Mouse (Mus musculus): Measurements from ENCODE around the gene Skp1a. TPM values are rescaled to one million over a fixed set of nuclear protein-coding genes. Genes with fewer than 3 reads are reported as not detected.

Skp1a gene
- polyA plus RNA-seq, 1 experiment, result 324 TPM

- no peak overlapping the region for H3K27ac ChIP-seq (ENCODE audit: insufficient read depth, low read length)
- DNase-seq, result no peak
- TF ChIP-seq CTCF (IDR thresholded peaks at IDR 0.05; ENCODE audit: borderline replicate concordance, insufficient read depth, low read depth, low read length) (no peak), POLR2A (IDR thresholded peaks at IDR 0.05; ENCODE audit: borderline replicate concordance, insufficient read depth, low read length) (no peak)
- WGBS, result 92% methylated on average over 8 of the region's 8 CpGs
- H3K4me3 ChIP-seq (replicated peaks; ENCODE audit: insufficient read depth, low read depth, low read length), result no peak overlapping the region
- peaks cover 9% of the 10 kb centered on the region for H3K4me1 ChIP-seq (ENCODE audit: control insufficient read depth, insufficient read depth, low read length)
- H3K27me3 ChIP-seq (ENCODE audit: control insufficient read depth, insufficient read depth, low read length), result no peaks in the 10 kb centered on the region
Observed at GRCm38 (mm10) chr11:52275366-52275765, 43.6 kb downstream of the Skp1a start.

- Histone ChIP-seq H3K27ac (ENCODE audit: insufficient read depth, low read length) (no peak overlapping the region), H3K27me3 (ENCODE audit: control insufficient read depth, insufficient read depth, low read length) (no peaks in the 10 kb centered on the region), H3K4me1 (ENCODE audit: control insufficient read depth, insufficient read depth, low read length) (peaks cover 9% of the 10 kb centered on the region), H3K4me3 (replicated peaks; ENCODE audit: insufficient read depth, low read depth, low read length) (no peak overlapping the region)
- TF ChIP-seq POLR2A (IDR thresholded peaks at IDR 0.05; ENCODE audit: borderline replicate concordance, insufficient read depth, low read length) (no peak), CTCF (IDR thresholded peaks at IDR 0.05; ENCODE audit: borderline replicate concordance, insufficient read depth, low read depth, low read length) (no peak)
- WGBS, result 81% methylated on average over 9 of the region's 9 CpGs
- no peak for DNase-seq
Observed at GRCm38 (mm10) chr11:52275774-52276555, 44.2 kb downstream of the Skp1a start.

GRCm38 (mm10) chr11:52276961-52277391 is 45.2 kb downstream of the Skp1a start:
- no peak for DNase-seq
- Histone ChIP-seq H3K27ac (ENCODE audit: insufficient read depth, low read length) (no peak overlapping the region), H3K27me3 (ENCODE audit: control insufficient read depth, insufficient read depth, low read length) (no peaks in the 10 kb centered on the region), H3K4me1 (ENCODE audit: control insufficient read depth, insufficient read depth, low read length) (peaks cover 9% of the 10 kb centered on the region), H3K4me3 (replicated peaks; ENCODE audit: insufficient read depth, low read depth, low read length) (no peak overlapping the region)
- WGBS, result 94% methylated on average over 8 of the region's 8 CpGs
- TF ChIP-seq CTCF (IDR thresholded peaks at IDR 0.05; ENCODE audit: borderline replicate concordance, insufficient read depth, low read depth, low read length) (no peak), POLR2A (IDR thresholded peaks at IDR 0.05; ENCODE audit: borderline replicate concordance, insufficient read depth, low read length) (no peak)

GRCm38 (mm10) chr11:52277433-52278150 is 45.8 kb downstream of the Skp1a start:
- TF ChIP-seq CTCF (IDR thresholded peaks at IDR 0.05; ENCODE audit: borderline replicate concordance, insufficient read depth, low read depth, low read length) (no peak), POLR2A (IDR thresholded peaks at IDR 0.05; ENCODE audit: borderline replicate concordance, insufficient read depth, low read length) (no peak)
- no peak for DNase-seq
- whole genome bisulfite sequencing, result 93% methylated on average over 6 of the region's 6 CpGs
- H3K4me3 ChIP-seq (replicated peaks; ENCODE audit: insufficient read depth, low read depth, low read length), result no peak overlapping the region
- peaks cover 6% of the 10 kb centered on the region for H3K4me1 ChIP-seq (ENCODE audit: control insufficient read depth, insufficient read depth, low read length)
- H3K27me3 ChIP-seq (ENCODE audit: control insufficient read depth, insufficient read depth, low read length), result no peaks in the 10 kb centered on the region
- H3K27ac ChIP-seq (ENCODE audit: insufficient read depth, low read length), result no peak overlapping the region

GRCm38 (mm10) chr11:52278164-52278563 is 46.4 kb downstream of the Skp1a start:
- peaks cover 3% of the 10 kb centered on the region for H3K27me3 ChIP-seq (ENCODE audit: control insufficient read depth, insufficient read depth, low read length)
- WGBS, result 94% methylated on average over 3 of the region's 3 CpGs
- H3K27ac ChIP-seq (ENCODE audit: insufficient read depth, low read length), result no peak overlapping the region
- H3K4me1 ChIP-seq (ENCODE audit: control insufficient read depth, insufficient read depth, low read length), result no peaks in the 10 kb centered on the region; the same call in 1 of the 2 replicates
- TF ChIP-seq POLR2A (IDR thresholded peaks at IDR 0.05; ENCODE audit: borderline replicate concordance, insufficient read depth, low read length) (no peak), CTCF (IDR thresholded peaks at IDR 0.05; ENCODE audit: borderline replicate concordance, insufficient read depth, low read depth, low read length) (no peak)
- no peak overlapping the region for H3K4me3 ChIP-seq (replicated peaks; ENCODE audit: insufficient read depth, low read depth, low read length)
- DNase-seq, result no peak

GRCm38 (mm10) chr11:52278991-52279390 is 47.2 kb downstream of the Skp1a start:
- no peak for DNase-seq
- H3K27me3 ChIP-seq (ENCODE audit: control insufficient read depth, insufficient read depth, low read length), result peaks cover 3% of the 10 kb centered on the region
- peaks cover 2% of the 10 kb centered on the region for H3K4me1 ChIP-seq (ENCODE audit: control insufficient read depth, insufficient read depth, low read length)
- WGBS, result 93% methylated on average over 6 of the region's 6 CpGs
- TF ChIP-seq POLR2A (IDR thresholded peaks at IDR 0.05; ENCODE audit: borderline replicate concordance, insufficient read depth, low read length), result no peak
- TF ChIP-seq CTCF (IDR thresholded peaks at IDR 0.05; ENCODE audit: borderline replicate concordance, insufficient read depth, low read depth, low read length), result no peak
- H3K27ac ChIP-seq (ENCODE audit: insufficient read depth, low read length), result no peak overlapping the region
- no peak overlapping the region for H3K4me3 ChIP-seq (replicated peaks; ENCODE audit: insufficient read depth, low read depth, low read length)

- WGBS, result 96% methylated on average over 8 of the region's 8 CpGs
- no peak overlapping the region for H3K4me3 ChIP-seq (replicated peaks; ENCODE audit: insufficient read depth, low read depth, low read length)
- DNase-seq, result no peak
- TF ChIP-seq CTCF (IDR thresholded peaks at IDR 0.05; ENCODE audit: borderline replicate concordance, insufficient read depth, low read depth, low read length) (no peak), POLR2A (IDR thresholded peaks at IDR 0.05; ENCODE audit: borderline replicate concordance, insufficient read depth, low read length) (no peak)
- peaks cover 2% of the 10 kb centered on the region for H3K4me1 ChIP-seq (ENCODE audit: control insufficient read depth, insufficient read depth, low read length)
- no peak overlapping the region for H3K27ac ChIP-seq (ENCODE audit: insufficient read depth, low read length)
- H3K27me3 ChIP-seq (ENCODE audit: control insufficient read depth, insufficient read depth, low read length), result peaks cover 3% of the 10 kb centered on the region
Observed at GRCm38 (mm10) chr11:52279611-52280145, 47.9 kb downstream of the Skp1a start.

Data from cerebellum, adult 2 months (tissue).